Mouse (Mus musculus): Measurements from ENCODE around the gene Serinc3. TPM values are rescaled to one million over a fixed set of nuclear protein-coding genes. Genes with fewer than 3 reads are reported as not detected.

Gene Serinc3
- polyA plus RNA-seq, 1 experiment from 2014 or later: 26.8 TPM

DNA sequence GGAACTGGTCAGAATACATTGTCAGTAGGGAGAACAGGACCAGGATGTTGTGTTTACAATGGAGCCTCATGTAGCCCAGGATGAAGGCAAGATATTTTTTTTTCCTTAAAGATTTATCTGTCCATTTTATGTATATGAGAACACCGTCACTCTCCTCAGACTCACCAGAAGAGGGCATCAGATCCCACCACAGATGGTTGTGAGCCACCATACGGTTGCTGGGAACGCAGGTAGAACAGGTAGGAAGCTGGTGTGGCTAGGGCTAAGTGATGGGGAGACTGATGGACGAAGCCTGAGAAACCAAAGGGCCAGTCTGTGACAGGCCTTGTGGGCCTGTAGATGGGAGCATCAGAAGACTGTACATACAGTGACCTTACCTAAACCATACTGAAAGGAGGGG, 30.9 kb downstream of the Serinc3 start:
- Histone ChIP-seq H3K4me1 (ENCODE audit: control insufficient read depth, insufficient read depth, low read length) (no peaks in the 10 kb centered on the region), H3K9ac (ENCODE audit: low read length) (no peak overlapping the region), H3K9me3 (ENCODE audit: control insufficient read depth, low read length) (no peaks in the 10 kb centered on the region), H3K36me3 (ENCODE audit: control insufficient read depth, insufficient read depth, low read length) (peaks cover 11% of the 10 kb centered on the region), H3K4me3 (ENCODE audit: low read depth, low read length) (no peak overlapping the region), H3K4me2 (ENCODE audit: low read depth, severe bottlenecking) (no peak overlapping the region), H3K27ac (replicated peaks; ENCODE audit: low read depth, low read length) (no peak overlapping the region), H3K27me3 (ENCODE audit: control insufficient read depth, insufficient read depth, low read length) (no peaks in the 10 kb centered on the region)
- 92% methylated on average over 4 of the region's 4 CpGs for WGBS
- ATAC-seq (ENCODE audit: insufficient number of reproducible peaks, low FRiP score, low TSS enrichment, low read depth) (no peak), DNase-seq (ENCODE audit: low spot score) (no peak)

DNA sequence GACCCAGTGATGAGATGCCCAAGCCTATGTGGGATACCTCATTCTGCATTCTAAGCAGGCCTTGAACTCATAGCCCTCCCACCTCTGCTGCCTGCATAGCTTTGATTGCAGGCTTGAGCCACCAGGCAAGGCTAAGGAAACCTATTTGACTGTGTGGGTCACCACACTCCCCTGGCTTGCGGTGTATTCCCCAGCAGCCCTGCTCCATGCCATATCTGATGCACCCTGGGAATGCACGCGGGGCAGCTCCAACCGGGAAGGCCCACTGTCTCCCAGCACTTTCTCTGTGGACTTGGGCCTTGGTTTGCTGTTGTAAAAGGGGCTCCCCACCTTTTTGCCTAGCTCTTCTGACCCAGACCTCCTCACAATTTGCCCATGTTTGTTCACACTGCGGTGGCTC, 31.7 kb downstream of the Serinc3 start:
- H3K36me3 ChIP-seq (ENCODE audit: control insufficient read depth, insufficient read depth, low read length): peaks cover 11% of the 10 kb centered on the region
- H3K4me2 ChIP-seq (ENCODE audit: low read depth, severe bottlenecking): no peak overlapping the region
- WGBS: 92% methylated on average over 5 of the region's 5 CpGs

DNA sequence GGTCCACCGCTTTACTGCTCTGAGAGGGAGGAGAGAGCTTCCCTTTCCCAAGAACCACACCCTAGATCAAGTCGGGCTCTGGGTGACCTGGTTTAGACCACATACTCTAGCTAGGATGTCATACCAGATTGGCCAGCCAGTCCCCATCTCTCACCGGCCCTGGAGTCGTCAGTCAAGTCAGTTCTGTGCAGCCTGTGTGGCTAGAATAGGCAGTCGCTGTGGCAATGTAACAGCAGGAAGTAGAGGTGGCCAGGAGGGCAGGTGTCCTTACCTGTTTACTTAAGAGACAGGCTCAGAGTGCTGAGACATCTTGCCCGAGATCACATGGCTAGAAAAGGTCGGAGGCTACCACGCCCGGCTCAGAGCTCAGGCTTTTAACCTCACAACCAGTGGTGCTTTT, 33.8 kb downstream of the Serinc3 start:
- Histone ChIP-seq H3K27me3 (ENCODE audit: control insufficient read depth, insufficient read depth, low read length) (no peaks in the 10 kb centered on the region), H3K4me3 (ENCODE audit: low read depth, low read length) (no peak overlapping the region), H3K36me3 (ENCODE audit: control insufficient read depth, insufficient read depth, low read length) (peaks cover 11% of the 10 kb centered on the region), H3K4me2 (ENCODE audit: low read depth, severe bottlenecking) (no peak overlapping the region), H3K27ac (replicated peaks; ENCODE audit: low read depth, low read length) (no peak overlapping the region), H3K9me3 (ENCODE audit: control insufficient read depth, low read length) (no peaks in the 10 kb centered on the region), H3K4me1 (ENCODE audit: control insufficient read depth, insufficient read depth, low read length) (no peaks in the 10 kb centered on the region), H3K9ac (ENCODE audit: low read length) (no peak overlapping the region)
- ATAC-seq (ENCODE audit: insufficient number of reproducible peaks, low FRiP score, low TSS enrichment, low read depth): no peak
- 62% methylated on average over 9 of the region's 9 CpGs for WGBS
- no peak for DNase-seq (ENCODE audit: low spot score)

More for the DNA sequence above, 31.7 kb downstream of the Serinc3 start:
- H3K4me3 ChIP-seq (ENCODE audit: low read depth, low read length): no peak overlapping the region
- H3K9me3 ChIP-seq (ENCODE audit: control insufficient read depth, low read length): no peaks in the 10 kb centered on the region
- no peak overlapping the region for H3K27ac ChIP-seq (replicated peaks; ENCODE audit: low read depth, low read length)
- ATAC-seq (ENCODE audit: insufficient number of reproducible peaks, low FRiP score, low TSS enrichment, low read depth): no peak
- no peak overlapping the region for H3K9ac ChIP-seq (ENCODE audit: low read length)
- H3K4me1 ChIP-seq (ENCODE audit: control insufficient read depth, insufficient read depth, low read length): no peaks in the 10 kb centered on the region
- H3K27me3 ChIP-seq (ENCODE audit: control insufficient read depth, insufficient read depth, low read length): no peaks in the 10 kb centered on the region
- no peak for DNase-seq (ENCODE audit: low spot score)

DNA sequence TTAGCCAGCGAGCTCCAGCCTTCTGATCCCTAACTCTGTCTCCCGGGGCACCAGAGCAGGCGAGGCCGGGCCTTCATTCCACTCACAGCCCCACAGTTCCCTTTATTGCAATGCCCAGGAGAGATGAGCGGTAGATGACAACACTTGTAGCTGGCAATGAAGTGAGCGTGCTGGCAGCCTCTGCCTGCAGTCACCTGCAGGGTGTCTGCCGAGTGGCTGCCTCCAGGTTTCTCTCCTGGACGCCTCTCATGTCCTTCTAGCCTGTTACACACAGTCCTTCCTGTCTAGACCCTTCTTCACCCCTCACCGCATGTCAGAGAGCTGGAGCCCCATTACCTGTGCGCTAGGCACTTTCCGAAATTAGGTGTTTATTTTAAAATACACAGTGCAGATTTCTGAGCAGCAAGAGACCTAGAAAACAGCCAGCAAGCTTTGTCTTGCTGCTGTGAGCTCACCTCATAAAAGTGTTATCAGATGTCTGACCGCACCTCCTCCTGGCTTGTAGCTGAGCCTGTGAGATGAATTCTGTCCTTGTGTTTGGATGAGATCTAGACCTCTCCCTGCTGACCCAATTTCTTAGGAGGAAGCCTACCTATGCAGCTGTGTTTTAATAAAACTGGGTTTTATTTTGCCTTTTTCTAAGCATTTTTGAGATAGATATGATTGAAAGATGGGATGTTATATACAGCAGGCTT, 35.5 kb downstream of the Serinc3 start:
- Histone ChIP-seq H3K4me3 (ENCODE audit: low read depth, low read length) (no peak overlapping the region), H3K4me1 (ENCODE audit: control insufficient read depth, insufficient read depth, low read length) (no peaks in the 10 kb centered on the region), H3K9ac (ENCODE audit: low read length) (no peak overlapping the region), H3K36me3 (ENCODE audit: control insufficient read depth, insufficient read depth, low read length) (peaks cover 5% of the 10 kb centered on the region), H3K27me3 (ENCODE audit: control insufficient read depth, insufficient read depth, low read length) (no peaks in the 10 kb centered on the region), H3K9me3 (ENCODE audit: control insufficient read depth, low read length) (no peaks in the 10 kb centered on the region), H3K4me2 (ENCODE audit: low read depth, severe bottlenecking) (no peak overlapping the region), H3K27ac (replicated peaks; ENCODE audit: low read depth, low read length) (no peak overlapping the region)
- DNase-seq (ENCODE audit: low spot score) (no peak), ATAC-seq (ENCODE audit: insufficient number of reproducible peaks, low FRiP score, low TSS enrichment, low read depth) (no peak)
- WGBS: 85% methylated on average over 12 of the region's 12 CpGs

DNA sequence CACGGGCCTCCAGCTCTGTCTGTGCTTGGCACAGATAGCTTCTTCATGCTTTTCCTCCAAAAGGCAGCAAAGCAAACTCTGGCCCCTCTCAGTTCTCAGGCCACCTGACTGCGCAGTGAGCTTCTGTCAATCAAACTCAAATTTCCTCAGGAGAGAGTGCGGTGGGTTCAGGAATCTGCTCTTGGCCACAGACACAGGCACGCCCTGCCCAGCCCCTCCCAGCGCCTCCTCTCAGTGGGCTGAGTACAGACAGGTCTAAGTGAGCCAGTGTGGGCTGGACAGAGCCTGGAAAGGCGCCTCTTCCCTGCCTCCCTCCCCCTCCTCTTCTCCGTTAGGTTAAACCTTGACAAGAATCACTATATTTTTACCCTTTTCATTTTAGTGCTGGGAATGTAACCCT, 36.9 kb downstream of the Serinc3 start:
- Histone ChIP-seq H3K27ac (replicated peaks; ENCODE audit: low read depth, low read length) (no peak overlapping the region), H3K36me3 (ENCODE audit: control insufficient read depth, insufficient read depth, low read length) (no peaks in the 10 kb centered on the region; the same call in 1 of the 2 replicates), H3K4me3 (ENCODE audit: low read depth, low read length) (no peak overlapping the region), H3K4me1 (ENCODE audit: control insufficient read depth, insufficient read depth, low read length) (no peaks in the 10 kb centered on the region), H3K9me3 (ENCODE audit: control insufficient read depth, low read length) (no peaks in the 10 kb centered on the region), H3K27me3 (ENCODE audit: control insufficient read depth, insufficient read depth, low read length) (no peaks in the 10 kb centered on the region), H3K4me2 (ENCODE audit: low read depth, severe bottlenecking) (no peak overlapping the region), H3K9ac (ENCODE audit: low read length) (no peak overlapping the region)
- DNase-seq (ENCODE audit: low spot score): no peak
- 89% methylated on average over 7 of the region's 7 CpGs for WGBS
- no peak for ATAC-seq (ENCODE audit: insufficient number of reproducible peaks, low FRiP score, low TSS enrichment, low read depth)

DNA sequence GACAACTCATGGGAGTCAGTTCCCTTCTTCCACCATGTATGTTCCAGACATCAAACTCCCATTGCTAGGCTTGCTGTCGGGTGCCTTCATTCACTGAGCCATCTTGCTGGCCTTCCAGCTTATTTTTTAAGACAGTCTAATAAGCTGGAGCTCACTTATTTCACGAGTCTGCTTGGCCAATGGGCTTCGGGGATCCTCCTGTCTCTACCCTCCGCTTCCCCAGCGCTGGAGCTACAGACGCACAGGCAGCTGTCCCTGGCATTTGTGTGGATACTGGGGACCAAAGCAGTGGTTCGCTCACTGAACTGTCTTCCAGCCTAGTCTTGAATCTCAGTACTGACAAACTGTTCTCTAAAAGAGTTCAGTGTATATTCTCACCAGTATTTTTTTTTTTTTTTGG, 38.8 kb downstream of the Serinc3 start:
- 88% methylated on average over 7 of the region's 7 CpGs for WGBS

DNA sequence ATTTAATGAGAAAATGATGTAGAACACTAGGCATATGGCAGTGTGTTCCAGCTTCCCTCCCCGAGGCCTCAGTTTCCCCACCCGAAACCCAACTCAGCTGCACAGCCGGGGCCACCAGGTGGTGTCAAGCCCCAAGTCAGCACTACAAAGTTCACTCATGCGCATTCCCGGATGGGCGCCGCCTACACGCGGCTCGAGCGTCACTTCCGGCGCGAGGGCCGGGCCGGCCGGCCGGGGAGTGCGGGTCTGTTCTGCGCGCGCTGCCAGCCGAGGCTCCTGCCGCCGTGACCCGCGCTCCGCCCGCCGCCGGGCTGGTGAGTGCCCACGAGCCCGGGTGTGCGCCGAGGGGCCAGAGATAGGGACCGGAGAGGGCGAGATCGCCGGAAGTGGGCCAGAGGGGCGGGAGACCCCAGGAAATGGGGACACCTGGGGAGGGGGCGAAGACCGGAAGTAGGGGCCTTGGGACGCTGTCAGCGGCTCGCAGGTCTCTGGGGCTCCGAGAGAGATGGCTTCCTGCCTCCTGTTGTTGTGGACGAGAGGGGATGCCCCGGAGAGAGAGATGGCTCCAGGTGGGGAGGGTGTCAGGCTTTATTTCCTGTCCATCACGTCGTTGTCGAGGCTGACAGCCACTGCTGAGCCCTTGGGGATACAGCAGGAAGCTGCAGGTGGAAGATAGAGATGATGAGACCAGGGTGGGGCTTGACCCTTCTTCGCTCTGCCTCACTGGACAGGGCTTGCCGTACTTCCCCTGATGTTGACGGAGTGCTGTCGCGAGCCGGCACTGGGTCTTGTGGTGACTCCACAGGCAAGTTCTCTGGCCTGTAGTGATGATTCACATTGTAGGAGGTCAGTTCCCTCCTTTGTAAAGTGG, 42.6 kb downstream of the Serinc3 start, which contains the start of gene Ttpal:
TSS of gene Ttpal (plus strand) at position 214 of the 871 bp plus-strand sequence.
- Histone ChIP-seq H3K36me3 (ENCODE audit: control insufficient read depth, insufficient read depth, low read length) (no peaks in the 10 kb centered on the region), H3K4me2 (ENCODE audit: low read depth, severe bottlenecking) (peak within 1 kb of the TSS; percentile 76), H3K27ac (replicated peaks; ENCODE audit: low read depth, low read length) (no peak within 1 kb of the TSS; the same call in 1 of the 2 replicates), H3K4me3 (ENCODE audit: low read depth, low read length) (peak within 1 kb of the TSS; percentile 76), H3K27me3 (ENCODE audit: control insufficient read depth, insufficient read depth, low read length) (no peaks in the 10 kb centered on the region), H3K4me1 (ENCODE audit: control insufficient read depth, insufficient read depth, low read length) (0 out of 2 replicates have a peak, but pooled peaks cover 3% of the 10 kb centered on the region), H3K9ac (ENCODE audit: low read length) (peak within 1 kb of the TSS; percentile 87), H3K9me3 (ENCODE audit: control insufficient read depth, low read length) (no peaks in the 10 kb centered on the region)
- ATAC-seq (ENCODE audit: insufficient number of reproducible peaks, low FRiP score, low TSS enrichment, low read depth): peak; percentile 89
- 2% methylated on average over 57 of the region's 57 CpGs for WGBS
- DNase-seq (ENCODE audit: low spot score): peak; percentile 88

More for the DNA sequence above, 38.8 kb downstream of the Serinc3 start:
- ATAC-seq (ENCODE audit: insufficient number of reproducible peaks, low FRiP score, low TSS enrichment, low read depth) (no peak), DNase-seq (ENCODE audit: low spot score) (no peak)
- no peaks in the 10 kb centered on the region for H3K27me3 ChIP-seq (ENCODE audit: control insufficient read depth, insufficient read depth, low read length)
- no peak overlapping the region for H3K27ac ChIP-seq (replicated peaks; ENCODE audit: low read depth, low read length)
- 0 out of 2 replicates have a peak, but pooled peaks cover 3% of the 10 kb centered on the region for H3K4me1 ChIP-seq (ENCODE audit: control insufficient read depth, insufficient read depth, low read length)
- no peaks in the 10 kb centered on the region; the same call in 1 of the 2 replicates for H3K36me3 ChIP-seq (ENCODE audit: control insufficient read depth, insufficient read depth, low read length)
- H3K9me3 ChIP-seq (ENCODE audit: control insufficient read depth, low read length): no peaks in the 10 kb centered on the region
- H3K4me2 ChIP-seq (ENCODE audit: low read depth, severe bottlenecking): no peak overlapping the region
- no peak overlapping the region for H3K9ac ChIP-seq (ENCODE audit: low read length)
- no peak overlapping the region for H3K4me3 ChIP-seq (ENCODE audit: low read depth, low read length)

DNA sequence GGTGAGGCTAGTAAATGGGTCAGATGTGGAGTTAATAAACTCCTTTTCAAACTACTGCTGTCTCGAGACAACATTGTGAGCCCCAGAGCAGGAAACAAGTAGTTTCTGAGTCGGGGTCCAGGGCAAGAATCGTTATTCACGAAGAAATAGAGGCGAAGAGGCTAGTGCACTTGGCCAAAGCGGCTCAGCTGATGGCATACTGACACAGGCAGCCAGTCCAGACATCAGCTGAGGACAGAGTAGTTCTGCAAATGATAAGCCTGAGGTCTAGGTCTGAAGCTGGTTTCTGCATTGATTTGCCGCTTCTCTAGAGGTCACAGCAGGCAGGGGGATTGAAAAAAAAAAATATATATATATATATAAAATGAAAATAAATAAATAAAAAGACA, 43.2 kb downstream of the Serinc3 start:
- Histone ChIP-seq H3K36me3 (ENCODE audit: control insufficient read depth, insufficient read depth, low read length) (no peaks in the 10 kb centered on the region), H3K27me3 (ENCODE audit: control insufficient read depth, insufficient read depth, low read length) (no peaks in the 10 kb centered on the region), H3K27ac (replicated peaks; ENCODE audit: low read depth, low read length) (no peak overlapping the region), H3K9me3 (ENCODE audit: control insufficient read depth, low read length) (no peaks in the 10 kb centered on the region), H3K4me1 (ENCODE audit: control insufficient read depth, insufficient read depth, low read length) (0 out of 2 replicates have a peak, but pooled peaks cover 3% of the 10 kb centered on the region), H3K9ac (ENCODE audit: low read length) (no peak overlapping the region), H3K4me2 (ENCODE audit: low read depth, severe bottlenecking) (peak overlapping the region; percentile 76), H3K4me3 (ENCODE audit: low read depth, low read length) (peak overlapping the region; percentile 76)
- no peak for DNase-seq (ENCODE audit: low spot score)
- 77% methylated on average over 7 of the region's 7 CpGs for WGBS
- ATAC-seq (ENCODE audit: insufficient number of reproducible peaks, low FRiP score, low TSS enrichment, low read depth): no peak
